Mouse (Mus musculus) hindbrain, embryonic 12.5 days (tissue): ENCODE results near the gene Lrrc20. TPM values are rescaled to one million over a fixed set of nuclear protein-coding genes. Genes with fewer than 3 reads are reported as not detected.

Experiments
- polyA plus RNA-seq: library from polyadenylated mRNA; unstranded; fragments of >200 nt; fragmentation: Nextera tagmentation; extraction: Ambion mirVana; gene quantifications from 2 replicates; pipeline ENCODE4 v1.2.1, GENCODE M21; 2016

Lrrc20 gene
- polyA plus RNA-seq, 1 experiment from 2014 or later = 13.5 TPM

Other genes starting within 250 kb of the Lrrc20 start
- gene Adamts14, start 202.4 kb upstream of the Lrrc20 start, polyA plus RNA-seq = 0.72 and 0.85 TPM in 2 replicates
- gene Prf1, start 178.0 kb upstream of the Lrrc20 start, polyA plus RNA-seq = not detected in 2 replicates
- gene Pald1, start 92.3 kb upstream of the Lrrc20 start, polyA plus RNA-seq = 34.5 and 39.3 TPM in 2 replicates
- gene Nodal, start 57.8 kb upstream of the Lrrc20 start, polyA plus RNA-seq = 0.10 TPM in 1 of 2 replicates, not detected in the other
- gene Eif4ebp2, start 23.1 kb upstream of the Lrrc20 start, polyA plus RNA-seq = 63.2 and 71.0 TPM in 2 replicates
- gene Npffr1, start 119.7 kb downstream of the Lrrc20 start, polyA plus RNA-seq = 0.25 TPM in 2 replicates
- gene Ppa1, start 172.8 kb downstream of the Lrrc20 start, polyA plus RNA-seq = 193 and 196 TPM in 2 replicates
- 234 and 235 TPM in 2 replicates for gene Sar1a, start 204.5 kb downstream of the Lrrc20 start, polyA plus RNA-seq
- gene Tysnd1, start 219.7 kb downstream of the Lrrc20 start, polyA plus RNA-seq = 36.5 and 37.4 TPM in 2 replicates
- 6.3 and 7.5 TPM in 2 replicates for gene Aifm2, start 239.5 kb downstream of the Lrrc20 start, polyA plus RNA-seq